Mouse (Mus musculus): ENCODE measurements around the gene Smim15.

Gene Smim15

DNA sequence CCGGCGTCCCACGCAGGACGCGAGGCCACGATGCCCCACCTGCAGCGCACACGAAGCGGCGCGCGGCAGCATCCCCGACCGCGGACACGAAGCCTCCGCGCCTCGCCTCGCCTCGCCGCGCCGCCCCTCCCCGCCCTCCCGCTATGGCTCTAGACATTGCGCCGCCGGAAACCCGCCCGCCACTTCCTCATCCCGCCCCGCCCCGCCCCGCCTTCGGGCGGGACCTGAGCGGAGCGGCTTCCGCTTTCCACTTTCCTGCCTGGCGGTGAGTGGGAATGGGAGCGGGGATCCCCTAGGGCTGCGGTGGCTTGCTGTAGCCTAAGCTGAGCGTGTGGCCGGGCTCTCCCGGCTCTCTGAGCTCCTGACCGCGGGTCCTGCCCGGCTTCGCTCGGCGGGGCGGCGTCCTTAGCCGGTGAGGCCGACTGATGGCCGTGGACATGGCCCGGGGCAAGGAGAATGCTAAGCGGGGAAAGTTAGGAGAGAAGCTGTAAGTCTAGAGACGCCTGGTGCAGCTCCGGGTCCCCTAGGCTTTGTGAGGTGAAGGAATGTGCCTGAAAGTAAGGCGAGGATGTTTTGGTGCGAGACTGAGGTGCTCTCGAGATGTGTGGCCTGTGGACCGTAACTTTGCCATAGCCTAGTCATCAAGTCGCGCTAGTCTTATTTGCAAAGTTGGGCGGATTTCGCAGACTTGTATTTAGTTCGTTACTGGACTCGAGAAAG lies at the start of gene Smim15:
TSS of gene Smim15 (plus strand) at position 225 of the 720 bp plus-strand sequence.
- DNase-seq (ENCODE audit: low spot score), result peak; percentile 82

GRCm38 (mm10) chr13:107995211-107995610 lies 49.0 kb upstream of the Smim15 start:
- no peak for DNase-seq (ENCODE audit: low spot score)

GRCm38 (mm10) chr13:107996301-107996700 lies 47.9 kb upstream of the Smim15 start:
- DNase-seq (ENCODE audit: low spot score), result no peak

DNA sequence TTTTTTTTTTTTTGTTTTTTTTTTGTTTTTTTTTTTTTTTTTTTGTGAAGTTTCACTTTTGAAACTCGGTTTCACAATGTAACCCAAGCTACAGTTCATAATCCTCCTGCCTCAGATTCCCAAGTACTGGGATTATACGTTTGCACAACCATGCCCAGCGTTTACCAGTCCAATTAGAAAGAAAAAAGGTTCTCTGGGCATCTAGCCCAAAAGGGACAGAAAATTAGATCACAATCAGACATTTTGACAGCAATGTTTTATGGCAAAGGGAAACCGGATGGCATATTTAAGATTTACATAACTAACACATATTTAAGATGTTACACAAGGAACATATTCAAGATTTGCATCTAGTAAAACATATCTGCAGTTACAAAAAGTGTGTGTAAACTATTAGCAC lies 36.4 kb upstream of the Smim15 start:
- DNase-seq (ENCODE audit: low spot score), result no peak

DNA sequence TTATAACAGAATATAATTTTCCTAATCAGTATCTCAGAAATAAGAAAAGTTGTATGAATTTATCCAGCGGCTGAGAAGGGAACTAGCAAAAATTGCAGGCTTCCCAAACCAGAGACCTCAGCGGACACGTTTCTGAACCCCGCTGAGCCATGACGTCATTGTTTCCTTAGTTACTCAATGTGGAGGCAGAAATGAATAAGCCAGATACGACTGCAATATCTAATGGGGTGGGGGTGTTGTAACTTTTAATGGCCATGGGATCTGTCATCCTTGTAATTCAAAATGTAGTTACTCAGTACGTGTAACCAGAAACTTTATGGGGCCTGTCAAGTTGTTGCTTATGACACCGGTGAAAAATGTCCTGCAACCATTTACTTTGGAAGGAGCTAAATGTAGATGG lies 31.1 kb upstream of the Smim15 start:
- no peak for DNase-seq (ENCODE audit: low spot score)

- DNase-seq (ENCODE audit: low spot score), result no peak
Observed at GRCm38 (mm10) chr13:108013839-108014238, 30.4 kb upstream of the Smim15 start.

- no peak for DNase-seq (ENCODE audit: low spot score)
Observed at GRCm38 (mm10) chr13:108015166-108015565, 29.1 kb upstream of the Smim15 start.

DNA sequence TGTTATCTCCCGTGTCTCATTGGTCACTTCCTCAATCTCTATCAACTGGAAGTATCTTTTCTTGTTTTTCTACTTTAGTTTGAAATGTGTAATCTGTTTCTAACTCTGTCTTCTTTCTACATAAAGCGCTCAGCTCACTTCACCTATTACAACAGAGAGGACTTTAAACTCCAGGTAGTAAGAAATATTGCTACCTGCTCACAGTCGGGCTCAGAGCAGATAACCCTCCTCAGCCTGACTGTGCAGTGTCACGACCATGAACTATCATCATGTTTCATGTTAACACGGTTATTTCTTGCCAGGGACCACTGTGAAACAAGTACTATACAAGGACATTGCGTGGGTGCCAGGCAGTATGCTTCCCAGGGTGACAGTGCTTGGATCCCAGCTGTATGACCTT lies 26.9 kb upstream of the Smim15 start:
- DNase-seq (ENCODE audit: low spot score), result no peak

DNA sequence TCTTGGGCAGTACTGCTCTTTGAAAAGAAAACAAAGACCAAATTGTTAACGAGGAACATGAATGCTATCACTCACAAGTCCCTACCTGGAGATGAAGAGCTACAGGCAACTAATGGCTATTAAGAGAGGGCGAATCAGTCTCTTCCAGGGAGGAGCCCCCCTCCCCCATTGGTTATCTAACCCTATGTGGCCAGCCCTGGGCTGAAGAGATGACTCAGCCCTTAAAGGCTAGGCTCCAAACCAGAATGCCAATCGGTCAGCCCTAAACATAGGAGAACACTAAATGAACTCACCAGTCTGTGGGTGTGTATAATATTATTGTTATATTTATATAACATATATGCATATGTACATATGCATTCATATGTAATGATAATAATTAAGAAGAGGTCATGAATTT lies 18.4 kb upstream of the Smim15 start:
- DNase-seq (ENCODE audit: low spot score), result no peak

DNA sequence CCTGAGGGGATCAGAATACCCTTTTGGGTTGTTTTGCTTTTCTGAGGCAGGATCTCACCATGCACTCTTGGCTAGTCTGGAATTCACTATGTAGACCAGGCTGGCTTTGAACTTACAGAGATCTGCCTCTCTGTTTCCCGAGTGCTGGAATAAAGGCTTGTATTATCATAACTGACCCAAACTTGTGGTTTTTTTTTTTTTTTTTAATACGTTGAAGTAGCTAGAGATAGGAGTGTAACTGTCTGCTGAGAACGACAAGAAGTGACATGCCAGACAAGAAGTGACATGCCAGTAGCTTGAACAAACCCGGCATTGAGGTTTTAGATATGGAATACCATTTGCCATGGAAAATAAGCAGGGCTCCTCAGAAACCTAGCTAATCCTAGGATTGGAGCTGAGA lies 11.5 kb upstream of the Smim15 start:
- DNase-seq (ENCODE audit: low spot score), result no peak

- no peak for DNase-seq (ENCODE audit: low spot score)
Observed at GRCm38 (mm10) chr13:108039375-108039774, 4.9 kb upstream of the Smim15 start.

DNA sequence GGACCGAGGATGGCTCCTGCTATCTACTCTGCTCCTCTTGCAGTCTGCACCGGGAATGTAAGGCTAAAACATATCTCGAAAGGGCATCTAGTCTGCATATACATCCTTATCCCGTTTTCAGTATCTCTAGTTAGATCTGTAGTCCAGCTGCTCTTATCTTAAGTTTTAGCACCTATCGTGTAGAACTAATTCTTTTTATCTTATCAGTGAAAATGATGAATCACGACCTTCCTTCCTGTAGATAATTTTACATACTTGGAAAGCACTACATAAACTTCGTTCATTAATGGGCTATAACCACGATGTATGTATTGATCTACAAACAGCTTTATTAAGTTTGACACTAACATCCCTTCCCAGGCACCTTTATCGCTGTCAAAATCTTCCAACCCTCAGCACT lies 4.3 kb upstream of the Smim15 start:
- no peak for DNase-seq (ENCODE audit: low spot score)

- no peak for DNase-seq (ENCODE audit: low spot score)
Observed at GRCm38 (mm10) chr13:108040451-108040850, 3.8 kb upstream of the Smim15 start.

GRCm38 (mm10) chr13:108041358-108041757 lies 2.9 kb upstream of the Smim15 start:
- DNase-seq (ENCODE audit: low spot score), result no peak

DNA sequence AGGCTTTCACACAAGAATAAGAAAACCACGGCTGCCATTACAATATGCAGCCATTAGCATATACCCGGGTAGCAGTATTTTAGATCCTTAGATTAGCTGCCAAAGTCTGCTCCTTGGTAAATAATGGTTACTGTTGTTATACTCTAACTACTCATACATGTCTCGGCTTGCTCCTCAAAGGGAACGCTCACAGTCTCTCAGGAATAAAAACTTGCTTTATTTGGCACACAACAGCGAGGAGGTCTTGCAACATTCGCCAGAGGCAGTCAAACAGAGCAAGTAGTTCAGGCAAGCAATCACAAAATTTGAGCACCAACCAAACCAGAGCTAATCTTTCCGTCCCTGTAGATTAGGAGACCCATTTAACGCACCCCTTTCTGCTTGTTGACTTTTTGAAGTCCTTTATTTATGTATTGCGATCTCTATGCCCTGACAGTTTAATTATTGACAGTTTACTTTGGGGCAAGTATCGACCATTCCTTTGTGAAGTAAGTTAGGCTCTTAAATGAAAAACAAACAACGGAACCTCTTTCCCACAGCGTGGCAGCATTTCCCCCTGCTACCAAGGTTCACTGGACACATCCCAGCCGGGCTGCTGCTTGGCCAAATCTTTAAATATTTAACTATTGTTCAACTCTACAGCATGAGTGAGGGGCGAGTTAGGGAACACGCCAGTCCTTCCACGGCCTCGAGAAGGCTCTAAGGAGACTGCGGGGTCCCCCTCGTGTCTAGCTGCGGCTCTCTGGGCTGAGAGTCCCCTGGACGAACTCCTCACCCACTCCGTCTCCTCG lies 620 bp upstream of the Smim15 start:
- no peak for DNase-seq (ENCODE audit: low spot score)

DNA sequence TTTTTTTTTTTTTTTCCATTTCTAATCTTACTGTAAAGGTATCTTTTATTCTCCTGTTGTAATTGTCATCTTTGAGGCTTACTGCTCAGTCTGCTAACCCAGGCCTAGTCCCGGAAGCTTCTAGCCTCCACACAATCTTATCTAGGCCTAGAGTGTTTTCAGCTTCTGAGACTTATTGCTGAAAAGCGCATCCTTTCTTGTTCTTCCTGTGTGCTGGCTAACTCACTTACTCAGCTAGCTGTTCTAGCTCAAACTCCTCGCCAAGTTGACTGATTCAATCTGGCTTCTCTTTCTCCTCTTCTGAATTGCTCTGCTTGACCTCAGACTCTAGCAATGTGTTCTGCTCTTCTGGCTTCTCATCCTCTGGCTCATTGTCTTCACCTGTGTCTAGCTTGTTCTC lies 1.4 kb downstream of the Smim15 start:
- DNase-seq (ENCODE audit: low spot score), result no peak

DNA sequence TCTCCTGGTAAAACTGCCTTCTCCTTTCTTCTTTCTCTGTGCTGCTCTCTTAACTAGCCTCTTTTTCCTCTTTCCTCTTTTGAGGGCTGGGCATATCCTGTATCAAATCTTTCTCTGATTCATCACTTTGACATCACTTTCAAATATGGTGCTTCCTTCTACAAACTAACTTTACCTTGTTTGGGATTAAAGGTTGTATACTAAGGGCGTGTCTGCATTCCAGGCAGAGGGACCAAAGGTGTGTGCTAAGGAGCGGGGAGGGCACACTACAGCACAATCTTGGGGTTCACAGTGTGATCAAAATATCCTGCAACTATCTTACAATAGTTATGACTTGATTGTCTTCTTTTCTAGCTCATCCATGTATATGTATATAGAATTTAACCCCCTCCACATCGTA lies 1.8 kb downstream of the Smim15 start:
- no peak for DNase-seq (ENCODE audit: low spot score)

- no peak for DNase-seq (ENCODE audit: low spot score)
Observed at GRCm38 (mm10) chr13:108046891-108047290, 2.6 kb downstream of the Smim15 start.

GRCm38 (mm10) chr13:108047364-108047763 lies 3.1 kb downstream of the Smim15 start:
- no peak for DNase-seq (ENCODE audit: low spot score)

- no peak for DNase-seq (ENCODE audit: low spot score)
Observed at GRCm38 (mm10) chr13:108056896-108057295, 12.7 kb downstream of the Smim15 start.

DNA sequence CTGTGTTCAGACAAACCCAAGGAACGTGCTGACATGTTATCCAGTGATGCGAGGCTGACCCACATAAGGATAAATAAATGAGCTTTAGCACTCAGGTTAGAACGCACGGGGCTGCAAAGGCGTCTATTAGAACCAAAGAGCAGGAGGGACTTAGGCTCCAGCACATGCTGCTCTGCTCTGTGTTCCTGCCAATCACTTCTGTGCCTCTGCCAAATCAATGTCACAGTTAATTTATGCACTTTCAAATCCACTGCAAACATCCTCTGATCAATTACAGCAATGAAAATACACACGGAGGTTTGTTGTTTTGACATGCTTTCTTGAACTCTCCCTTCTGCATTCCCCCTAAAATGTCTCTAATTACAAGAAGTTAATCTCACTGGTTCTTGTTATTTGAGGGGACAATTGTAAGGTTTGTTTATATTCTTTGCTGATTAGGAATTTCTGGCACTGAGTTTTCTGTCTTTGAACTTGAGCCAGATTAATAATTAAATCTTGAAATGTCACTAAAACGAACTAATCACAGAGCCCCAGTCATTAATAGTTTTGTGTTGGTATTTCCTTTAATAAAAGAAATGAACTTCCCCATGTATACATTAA lies 16.1 kb downstream of the Smim15 start:
- no peak for DNase-seq (ENCODE audit: low spot score)

- DNase-seq (ENCODE audit: low spot score), result no peak
Observed at GRCm38 (mm10) chr13:108060936-108061578, 16.8 kb downstream of the Smim15 start.

DNA sequence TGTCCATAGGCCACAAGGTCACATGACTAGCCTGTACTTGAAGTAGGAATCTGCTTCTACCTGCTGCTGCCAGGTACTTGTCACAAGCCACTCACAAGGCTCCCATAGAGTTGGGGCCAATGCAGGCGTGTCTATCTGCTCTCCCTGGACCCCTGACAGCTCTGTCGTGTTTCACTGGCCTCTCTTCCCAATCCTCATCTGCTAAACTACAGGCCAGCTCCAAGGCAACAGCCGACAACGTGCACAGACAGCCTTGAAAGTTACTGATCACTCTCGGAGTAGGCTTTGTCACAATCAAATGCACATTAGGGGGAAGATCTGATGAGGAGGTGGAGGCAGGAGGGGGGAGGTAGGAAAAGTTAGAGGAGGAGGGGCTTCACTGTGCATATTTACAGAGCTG lies 18.7 kb downstream of the Smim15 start:
- DNase-seq (ENCODE audit: low spot score), result no peak

Data from ovary, postnatal 10 days (tissue).